Mouse (Mus musculus) layer of hippocampus, postnatal 36 days (tissue): Measurements from ENCODE around the gene Alyref. TPM values are rescaled to one million over a fixed set of nuclear protein-coding genes. Genes with fewer than 3 reads are reported as not detected.

Experiments used
- microRNA-seq, 2 experiments: library from miRNA; unstranded; fragments of <30 nt; microRNA quantifications; one replicate each; pipeline ENCODE4 v1.2.0; 2021
- total RNA-seq, 2 experiments: library from RNA; stranded (reverse); gene quantifications; 2 replicates each; pipeline ENCODE4 v1.2.3; 2021

Gene Alyref
- total RNA-seq, 2 experiments from 2014 or later = 60.0 to 67.6 TPM

Small RNA genes lying within 50 kb of the gene (microRNA-seq; reads per million reads assigned to microRNA genes)
- 1.2 to 3.0 reads per million in 2 experiments for gene Mir6936

Other genes with a start within 250 kb of the Alyref start
- 1,000 to 10,000 TPM; 1,262 to 1,401 TPM for gene Actg1, start 249.8 kb downstream of the Alyref start, total RNA-seq
- gene Fscn2, start 236.8 kb downstream of the Alyref start, total RNA-seq = 1 to 10 TPM in 1 of 2 experiments, not detected in 1; 1.0 TPM
- gene Faap100, start 219.6 kb downstream of the Alyref start, total RNA-seq = 10 to 100 TPM; 17.3 to 21.6 TPM
- gene Nploc4, start 160.7 kb downstream of the Alyref start, total RNA-seq = 10 to 100 TPM; 59.9 to 64.4 TPM
- gene Tspan10, start 155.7 kb downstream of the Alyref start, total RNA-seq = under 1 TPM in 1 of 2 experiments, not detected in 1; 0.30 TPM
- under 1 TPM; 0.48 to 0.90 TPM for gene Pde6g, start 144.9 kb downstream of the Alyref start, total RNA-seq
- 10 to 100 TPM; 13.2 to 15.6 TPM for gene Oxld1, start 140.3 kb downstream of the Alyref start, total RNA-seq
- 10 to 100 TPM; 25.3 to 31.8 TPM for gene Ccdc137, start 140.2 kb downstream of the Alyref start, total RNA-seq
- 10 to 100 TPM; 48.3 to 49.8 TPM for gene Arl16, start 130.8 kb downstream of the Alyref start, total RNA-seq
- gene Mrpl12, start 113.8 kb downstream of the Alyref start, total RNA-seq = 10 to 100 TPM; 70.4 to 71.7 TPM
- 10 to 100 TPM; 18.7 to 20.4 TPM for gene Slc25a10, start 106.5 kb downstream of the Alyref start, total RNA-seq
- gene Gcgr, start 67.7 kb downstream of the Alyref start, total RNA-seq = under 1 TPM; 0.15 to 0.18 TPM
- 10 to 100 TPM; 71.3 to 71.6 TPM for gene Mcrip1, start 48.6 kb downstream of the Alyref start, total RNA-seq
- gene Ppp1r27, start 47.2 kb downstream of the Alyref start, total RNA-seq = not detected
- 100 to 1,000 TPM; 118 to 122 TPM for gene P4hb, start 25.1 kb downstream of the Alyref start, total RNA-seq
- gene Arhgdia, start 16.7 kb downstream of the Alyref start, total RNA-seq = 100 to 1,000 TPM; 266 to 282 TPM
- gene Anapc11, start 56 bp upstream of the Alyref start, total RNA-seq = 100 to 1,000 TPM in 1 of 2 experiments, 10 to 100 TPM in 1; 85.0 to 103 TPM
- 1 to 10 TPM; 1.2 to 1.8 TPM for gene Npb, start 10.1 kb upstream of the Alyref start, total RNA-seq
- gene Pcyt2, start 19.6 kb upstream of the Alyref start, total RNA-seq = 100 to 1,000 TPM; 138 to 157 TPM
- gene Sirt7, start 26.9 kb upstream of the Alyref start, total RNA-seq = 10 to 100 TPM; 40.7 to 41.5 TPM
- gene Mafg, start 35.2 kb upstream of the Alyref start, total RNA-seq = 10 to 100 TPM; 77.3 to 86.3 TPM
- gene Pycr1, start 45.4 kb upstream of the Alyref start, total RNA-seq = 1 to 10 TPM; 1.8 to 2.1 TPM
- gene Myadml2, start 49.8 kb upstream of the Alyref start, total RNA-seq = 1 to 10 TPM; 4.2 to 4.4 TPM
- gene Notum, start 62.8 kb upstream of the Alyref start, total RNA-seq = 1 to 10 TPM; 3.6 to 3.7 TPM
- gene Aspscr1, start 74.6 kb upstream of the Alyref start, total RNA-seq = 10 to 100 TPM; 45.6 to 47.6 TPM
- 10 to 100 TPM; 15.5 to 15.7 TPM for gene Cenpx, start 115.4 kb upstream of the Alyref start, total RNA-seq
- 10 to 100 TPM; 56.6 to 69.3 TPM for gene Lrrc45, start 115.6 kb upstream of the Alyref start, total RNA-seq
- 10 to 100 TPM; 36.5 to 41.0 TPM for gene Rac3, start 123.1 kb upstream of the Alyref start, total RNA-seq
- 10 to 100 TPM in 1 of 2 experiments, 1 to 10 TPM in 1; 8.1 to 10.8 TPM for gene Dcxr, start 128.9 kb upstream of the Alyref start, total RNA-seq
- 1 to 10 TPM; 1.7 to 2.3 TPM for gene Cbr2, start 133.7 kb upstream of the Alyref start, total RNA-seq
- gene Hmga1b, start 164.4 kb upstream of the Alyref start, total RNA-seq = 10 to 100 TPM; 19.5 to 20.1 TPM
- gene Rfng, start 185.8 kb upstream of the Alyref start, total RNA-seq = 10 to 100 TPM; 66.1 to 68.6 TPM
- 100 to 1,000 TPM; 146 to 147 TPM for gene Gps1, start 185.9 kb upstream of the Alyref start, total RNA-seq
- 10 to 100 TPM; 44.7 to 52.9 TPM for gene Dus1l, start 198.0 kb upstream of the Alyref start, total RNA-seq
- 100 to 1,000 TPM; 173 to 191 TPM for gene Fasn, start 226.2 kb upstream of the Alyref start, total RNA-seq